Mouse (Mus musculus) E14TG2a.4 (cell line): ENCODE measurements around the gene Pycard.
"Not testable (repeated sequence)": the region's sequence is repeated elsewhere in the genome, so short reads cannot be mapped to it uniquely, and the experiment has no call there.

Experiments used
- H3K27me3 ChIP-seq: 2 replicates; pipeline ENCODE4 v1.6.1; 2014; ENCODE audit warnings: low read length, control low read depth; ENCODE audit not compliant: insufficient read depth
- H3K36me3 ChIP-seq: 2 replicates; pipeline ENCODE4 v1.6.1; 2014; ENCODE audit warnings: low read length, control low read depth; ENCODE audit not compliant: insufficient read depth
- H3K4me1 ChIP-seq: replicated peaks from 2 replicates; pipeline ENCODE4 v1.6.1; 2014; ENCODE audit warnings: low read depth, low read length, control low read depth
- H3K4me3 ChIP-seq: replicated peaks from 2 replicates; pipeline ENCODE4 v1.5.1; 2014; ENCODE audit warnings: mild to moderate bottlenecking, low read length
- H3K9me3 ChIP-seq: 2 replicates; pipeline ENCODE4 v1.6.1; 2014; ENCODE audit warnings: low read length, control low read depth
- CTCF ChIP-seq: conservative IDR thresholded peaks from 2 replicates; pipeline ENCODE4 v1.5.1; 2014; ENCODE audit warnings: low read length
- NANOG ChIP-seq: IDR thresholded peaks from 2 replicates; pipeline ENCODE4 v1.6.1; 2014; ENCODE audit warnings: borderline replicate concordance, low read length, mixed read lengths
- POU5F1 ChIP-seq: IDR thresholded peaks from 2 replicates; pipeline ENCODE4 v1.6.1; 2014; ENCODE audit warnings: low read length, borderline replicate concordance

The Pycard gene

GRCm38 (mm10) chr7:127967004-127967921 is 26.4 kb downstream of the Pycard start, which contains the start of gene Fus:
TSS of gene Fus (plus strand) at chr7:127967457.
- Histone ChIP-seq H3K36me3 (peaks cover 40% of the 10 kb centered on the region), H3K4me1 (peaks cover 45% of the 10 kb centered on the region), H3K27me3 (no peaks in the 10 kb centered on the region), H3K9me3 (no peaks in the 10 kb centered on the region), H3K4me3 (peak within 1 kb of the TSS; percentile 99)
- TF ChIP-seq NANOG (no peak), POU5F1 (no peak), CTCF (no peak)

GRCm38 (mm10) chr7:127966371-127966918 is 27.2 kb downstream of the Pycard start:
- TF ChIP-seq CTCF (no peak), NANOG (no peak), POU5F1 (no peak)
- H3K4me1 ChIP-seq: peaks cover 37% of the 10 kb centered on the region
- no peaks in the 10 kb centered on the region for H3K9me3 ChIP-seq
- H3K27me3 ChIP-seq: no peaks in the 10 kb centered on the region
- peak overlapping the region; percentile 99 for H3K4me3 ChIP-seq
- peaks cover 32% of the 10 kb centered on the region for H3K36me3 ChIP-seq

GRCm38 (mm10) chr7:127959364-127959763 is 34.3 kb downstream of the Pycard start:
- no peaks in the 10 kb centered on the region for H3K27me3 ChIP-seq
- TF ChIP-seq NANOG: no peak
- no peak for TF ChIP-seq POU5F1
- TF ChIP-seq CTCF: no peak
- no peaks in the 10 kb centered on the region for H3K9me3 ChIP-seq
- H3K4me3 ChIP-seq: no peak overlapping the region
- H3K36me3 ChIP-seq: no peaks in the 10 kb centered on the region
- peaks cover 5% of the 10 kb centered on the region; the same call in 1 of the 2 replicates for H3K4me1 ChIP-seq

DNA sequence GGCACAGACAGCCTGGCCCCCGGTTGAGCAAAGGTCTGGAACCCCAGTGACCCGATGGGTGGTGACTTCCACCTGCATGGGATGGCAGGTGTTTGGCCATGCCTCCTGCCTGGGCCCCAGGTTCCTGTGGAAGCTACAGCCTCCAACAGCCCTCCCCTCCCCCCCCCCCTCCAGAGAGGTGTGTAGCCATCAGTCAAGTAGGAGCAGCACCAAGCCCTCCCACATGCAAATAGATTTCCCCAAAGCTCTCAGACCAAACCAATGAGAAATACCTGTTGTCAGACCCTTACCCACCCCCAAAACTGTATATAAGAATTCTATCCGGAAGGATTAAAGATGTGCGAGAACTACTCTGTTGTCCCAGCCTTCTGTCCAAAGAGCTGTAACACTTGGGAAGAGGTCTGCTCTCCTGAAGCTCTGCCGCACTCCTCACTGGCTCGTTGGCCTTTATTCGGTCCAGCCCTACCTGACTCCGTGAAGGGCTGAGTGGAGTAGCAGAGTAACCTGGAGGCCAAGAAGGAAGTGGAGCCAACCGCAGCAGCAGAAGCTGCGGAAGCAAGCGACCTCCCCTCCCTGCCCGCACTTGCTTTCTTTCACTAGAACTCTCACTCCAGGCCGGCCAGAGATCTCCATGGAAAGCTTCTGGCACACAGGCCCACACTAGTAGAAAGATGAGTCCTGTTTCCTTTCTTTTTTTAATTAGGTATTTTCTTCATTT is 40.6 kb downstream of the Pycard start:
- H3K36me3 ChIP-seq: no peaks in the 10 kb centered on the region
- H3K4me3 ChIP-seq: peak overlapping the region; percentile 66
- no peaks in the 10 kb centered on the region for H3K27me3 ChIP-seq
- H3K4me1 ChIP-seq: peaks cover 15% of the 10 kb centered on the region
- H3K9me3 ChIP-seq: no peaks in the 10 kb centered on the region
- no peak for TF ChIP-seq NANOG
- no peak for TF ChIP-seq POU5F1
- no peak for TF ChIP-seq CTCF

DNA sequence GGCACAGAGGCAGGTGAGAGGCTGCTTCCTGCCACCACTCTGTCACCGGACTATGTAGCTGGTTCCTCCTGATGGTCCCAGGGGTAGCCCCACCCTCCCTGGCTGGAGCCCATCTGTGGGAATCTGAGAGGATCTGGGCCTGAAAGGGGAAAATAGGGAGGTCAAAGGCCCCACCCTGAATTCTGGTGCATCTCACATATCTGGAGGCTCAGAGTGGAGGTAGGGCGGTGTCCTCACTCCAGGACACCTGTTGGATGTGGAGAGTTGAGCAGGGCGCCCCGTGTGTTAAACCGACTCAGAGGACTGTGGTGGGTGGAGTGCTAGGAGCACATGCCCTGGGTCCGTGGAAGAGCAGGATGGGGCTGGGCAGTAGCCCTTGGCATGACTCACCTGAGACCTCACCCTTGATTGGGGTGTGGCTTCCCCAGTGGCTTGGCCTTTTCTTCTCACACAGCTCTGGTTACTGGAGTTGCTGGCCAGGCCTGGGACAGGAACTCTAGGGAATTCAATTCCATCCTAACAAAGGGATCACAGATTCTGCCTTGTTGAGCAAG is 47.1 kb downstream of the Pycard start, which contains the start of gene Prss36:
Gene Prss36 (minus strand): TSS at position 256 of the 554 bp plus-strand sequence.
- Histone ChIP-seq H3K4me3 (no peak within 1 kb of the TSS), H3K36me3 (no peaks in the 10 kb centered on the region), H3K27me3 (peaks cover 43% of the 10 kb centered on the region), H3K9me3 (no peaks in the 10 kb centered on the region), H3K4me1 (peaks cover 31% of the 10 kb centered on the region)
- no peak for TF ChIP-seq POU5F1
- no peak for TF ChIP-seq NANOG
- TF ChIP-seq CTCF: no peak

GRCm38 (mm10) chr7:127944614-127945013 is 49.1 kb downstream of the Pycard start:
- H3K4me1 ChIP-seq: peaks cover 31% of the 10 kb centered on the region
- TF ChIP-seq CTCF (no peak), NANOG (no peak), POU5F1 (no peak)
- no peaks in the 10 kb centered on the region for H3K36me3 ChIP-seq
- H3K9me3 ChIP-seq: no peaks in the 10 kb centered on the region
- peak overlapping the region; percentile 75 for H3K4me3 ChIP-seq
- H3K27me3 ChIP-seq: peaks cover 46% of the 10 kb centered on the region

DNA sequence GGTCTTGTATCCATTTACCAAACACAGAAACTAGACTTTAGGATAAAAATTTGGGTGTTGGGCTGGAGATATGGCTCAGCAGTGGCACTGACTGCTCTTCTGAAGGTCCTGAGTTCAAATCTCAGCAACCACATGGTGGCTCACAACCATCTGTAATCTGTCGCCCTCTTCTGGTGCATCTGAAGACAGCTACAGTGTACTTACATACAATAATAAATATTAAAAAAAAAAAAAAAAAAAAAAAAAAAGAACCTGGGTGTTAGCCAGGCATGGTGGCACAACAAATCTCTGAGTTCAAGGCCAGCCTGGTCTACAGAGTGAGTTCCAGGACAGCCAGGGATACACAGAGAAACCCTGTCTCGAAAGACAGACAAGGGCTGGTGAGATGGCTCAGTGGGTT is 51.6 kb downstream of the Pycard start:
- not testable (repeated sequence) for H3K9me3 ChIP-seq, H3K4me3 ChIP-seq, H3K36me3 ChIP-seq
- H3K27me3 ChIP-seq: peaks cover 46% of the 10 kb centered on the region
- peak; percentile 20; the same call in 1 of the 2 replicates for TF ChIP-seq CTCF
- H3K4me1 ChIP-seq: peaks cover 30% of the 10 kb centered on the region
